Mouse (Mus musculus) liver, postnatal 0 days (tissue): Measurements from ENCODE around the gene Cntnap4.

ENCODE experiments used
- CTCF ChIP-seq: sonication (generic); IDR thresholded peaks from 2 replicates; pipeline ENCODE4 v1.5.1; 2016; ENCODE audit warnings: antibody characterized with exemption, low read depth
- EP300 ChIP-seq: IDR thresholded peaks from 2 replicates; pipeline ENCODE4 v1.6.1; 2016; ENCODE audit warnings: antibody characterized with exemption, low read depth, mild to moderate bottlenecking

DNA sequence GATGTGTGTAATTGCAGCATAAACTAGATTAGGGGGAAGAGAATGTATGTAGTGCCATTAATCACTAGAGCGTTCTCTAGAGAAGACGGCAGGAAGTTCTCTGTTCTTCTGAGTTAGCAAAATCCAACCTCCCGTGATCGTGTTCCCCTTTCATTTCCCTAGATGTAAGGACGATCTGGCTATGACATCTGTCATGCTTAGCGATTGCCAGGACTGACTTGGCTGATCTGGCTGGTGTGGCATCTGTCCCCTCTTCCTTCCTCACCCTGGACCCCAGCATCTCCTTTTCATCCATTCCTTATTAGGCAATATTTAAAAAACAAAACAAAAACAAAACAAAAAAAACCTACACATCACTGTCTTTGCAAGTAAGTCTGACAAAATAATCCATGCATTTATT lies 11.6 kb downstream of the Cntnap4 start:
- TF ChIP-seq EP300 (no peak), CTCF (no peak)
